Mouse (Mus musculus) kidney, adult 9 months (tissue): ENCODE measurements around the gene Olfr998.
"Not testable (repeated sequence)": the region's sequence is repeated elsewhere in the genome, so short reads cannot be mapped to it uniquely, and the experiment has no call there.

Experiments
- DNase-seq: peaks from one replicate; pipeline ENCODE4 v3.0.0; 2022

Gene Olfr998

GRCm38 (mm10) chr2:85588648-85589047, at the start of gene Olfr998:
TSS of gene Olfr998 (plus strand) at chr2:85588948.
- DNase-seq = not testable (repeated sequence)

GRCm38 (mm10) chr2:85554806-85555205, 33.9 kb upstream of the Olfr998 start:
- no peak for DNase-seq

- no peak for DNase-seq
Observed at GRCm38 (mm10) chr2:85560226-85560625, 28.5 kb upstream of the Olfr998 start.

GRCm38 (mm10) chr2:85561187-85561586, 27.6 kb upstream of the Olfr998 start:
- peak; percentile 49 for DNase-seq

GRCm38 (mm10) chr2:85578915-85579314, 9.8 kb upstream of the Olfr998 start, which contains the start of gene Olfr996:
TSS of gene Olfr996 (plus strand) at chr2:85579215.
- DNase-seq = no peak

- no peak for DNase-seq
Observed at GRCm38 (mm10) chr2:85611803-85612202, 23.1 kb downstream of the Olfr998 start, which contains the start of gene Olfr1000. TSS of gene Olfr1000 (minus strand) at chr2:85611903.
